Mouse (Mus musculus): ENCODE measurements at regions not wholly inside any gene's neighbourhood (a gene's known extent, or its start where the extent isn't known, plus 50 kb on each side); places are given as distances from the start of the nearest gene placed in this dataset.
"Not testable (repeated sequence)": the region's sequence is repeated elsewhere in the genome, so short reads cannot be mapped to it uniquely, and the experiment has no call there.

DNA sequence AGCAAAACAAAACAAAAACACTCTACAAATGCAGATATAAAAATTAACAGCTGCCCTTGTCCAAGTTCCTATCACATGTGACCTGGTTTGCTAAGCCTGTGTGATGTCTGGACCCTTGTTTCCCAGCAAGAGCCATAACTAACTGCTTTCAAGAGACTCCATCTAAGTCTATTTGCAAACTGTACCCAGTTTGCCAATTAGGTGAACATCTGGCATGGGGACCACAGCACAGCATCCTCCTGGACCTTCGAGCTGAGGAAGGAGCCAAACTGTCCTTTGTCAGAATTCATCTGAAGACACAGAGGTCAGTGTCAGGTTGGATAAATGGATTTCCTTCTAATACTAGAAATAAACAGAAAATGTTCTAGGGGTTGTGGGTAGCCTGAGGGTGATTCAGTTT, 924.3 kb downstream of the Poteg start:
- ATAC-seq (ENCODE audit: low TSS enrichment) = no peak

DNA sequence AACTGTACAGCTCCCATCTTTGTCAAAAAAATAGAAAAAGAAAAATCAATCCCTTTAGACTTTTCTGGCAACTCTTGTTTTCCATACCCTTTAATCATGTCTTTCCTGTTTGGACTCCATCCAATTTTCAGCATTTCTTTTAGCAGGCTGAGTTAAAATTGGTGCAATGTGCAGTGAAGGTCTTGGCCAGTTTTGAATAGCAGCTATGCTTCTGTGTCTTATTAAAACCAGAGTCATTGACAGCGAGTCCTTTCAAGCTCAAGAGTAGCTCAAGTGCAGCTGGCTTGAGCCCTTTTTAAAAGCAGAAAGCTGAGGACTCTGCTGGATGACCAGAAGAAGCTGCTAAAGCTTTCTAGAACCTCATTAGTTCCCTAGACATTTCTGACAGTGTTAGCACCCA, 952.7 kb downstream of the Poteg start:
- no peak for ATAC-seq (ENCODE audit: low TSS enrichment)

DNA sequence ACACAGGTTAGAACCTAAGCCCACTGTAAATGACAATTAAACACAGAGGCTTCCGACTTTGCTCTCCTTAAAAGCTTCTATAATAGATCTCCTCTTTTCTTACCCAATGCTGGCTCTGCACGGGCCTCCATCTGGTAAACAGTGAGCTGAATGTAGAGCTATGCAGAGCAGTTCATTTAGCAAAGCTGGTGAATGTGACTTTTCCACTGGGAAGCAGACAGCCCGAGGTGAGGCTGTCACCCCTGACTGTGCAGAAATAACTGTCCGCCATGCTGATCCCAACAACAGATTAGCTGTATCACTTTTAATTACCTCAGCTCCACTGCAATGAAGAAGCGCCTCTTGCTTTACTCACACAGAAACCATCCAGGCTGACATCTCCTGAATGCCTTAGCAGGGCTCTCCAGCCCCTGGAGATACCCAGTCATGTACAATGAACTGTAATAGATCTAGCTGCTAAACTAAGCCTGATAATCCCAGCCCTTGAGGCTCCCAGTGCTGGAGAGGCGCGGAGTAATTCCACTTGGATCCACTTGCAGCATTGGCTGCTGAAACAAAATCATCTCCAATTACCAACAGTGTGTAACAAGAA, 980.2 kb downstream of the Poteg start:
- ATAC-seq (ENCODE audit: low TSS enrichment) = peak; percentile 57; the same call in 1 of the 2 replicates

- peak; percentile 85 for ATAC-seq (ENCODE audit: low TSS enrichment)
Observed at GRCm38 (mm10) chr8:28473190-28473589, 1025.7 kb downstream of the Poteg start.

DNA sequence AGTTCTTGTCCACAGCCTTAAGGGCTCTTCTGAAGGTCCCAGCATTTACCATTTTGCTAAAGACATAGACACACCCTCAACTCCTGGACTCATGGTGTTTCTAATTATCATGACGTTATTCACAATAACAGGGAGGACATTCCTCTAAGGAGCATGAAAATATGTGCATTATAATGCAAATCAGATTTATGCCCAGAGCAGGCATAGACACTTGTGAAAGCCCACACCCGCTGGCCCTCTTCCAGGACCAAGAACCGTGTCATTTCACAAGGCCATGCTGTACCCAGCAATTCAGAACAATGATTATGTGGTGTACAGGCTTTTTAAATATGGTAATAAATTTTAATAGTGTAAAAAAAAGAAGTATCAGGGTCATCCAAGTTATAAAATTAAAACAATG, 1040.4 kb downstream of the Poteg start:
- ATAC-seq (ENCODE audit: low TSS enrichment) = no peak

- no peak for ATAC-seq (ENCODE audit: low TSS enrichment)
Observed at GRCm38 (mm10) chr8:28503488-28504319, 1056.2 kb downstream of the Poteg start.

- not testable (repeated sequence) for ATAC-seq (ENCODE audit: low TSS enrichment)
Observed at GRCm38 (mm10) chr8:28523506-28523905, 1076.0 kb downstream of the Poteg start.

DNA sequence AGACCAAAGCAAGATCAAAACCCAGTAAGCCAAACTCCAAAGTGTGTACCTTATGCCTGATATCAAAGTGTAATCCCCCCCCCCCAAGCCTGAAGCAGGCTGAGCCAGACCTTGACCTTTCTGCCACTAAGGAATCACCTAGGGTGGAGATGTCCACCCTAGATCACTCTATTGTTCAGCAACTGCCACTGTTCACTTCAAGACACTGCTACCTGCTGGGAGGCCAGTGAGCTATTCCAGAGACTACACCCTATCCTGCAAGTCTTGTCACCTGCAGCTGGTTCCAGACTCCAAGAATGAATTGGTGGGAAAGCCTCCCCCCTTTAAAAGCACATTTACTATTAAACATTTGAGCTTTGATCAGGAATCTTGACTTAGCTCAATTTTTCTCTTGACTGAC, 1099.8 kb downstream of the Poteg start:
- no peak for ATAC-seq (ENCODE audit: low TSS enrichment)

GRCm38 (mm10) chr8:28559881-28560280, 1112.4 kb downstream of the Poteg start:
- peak; percentile 91 for ATAC-seq (ENCODE audit: low TSS enrichment)

DNA sequence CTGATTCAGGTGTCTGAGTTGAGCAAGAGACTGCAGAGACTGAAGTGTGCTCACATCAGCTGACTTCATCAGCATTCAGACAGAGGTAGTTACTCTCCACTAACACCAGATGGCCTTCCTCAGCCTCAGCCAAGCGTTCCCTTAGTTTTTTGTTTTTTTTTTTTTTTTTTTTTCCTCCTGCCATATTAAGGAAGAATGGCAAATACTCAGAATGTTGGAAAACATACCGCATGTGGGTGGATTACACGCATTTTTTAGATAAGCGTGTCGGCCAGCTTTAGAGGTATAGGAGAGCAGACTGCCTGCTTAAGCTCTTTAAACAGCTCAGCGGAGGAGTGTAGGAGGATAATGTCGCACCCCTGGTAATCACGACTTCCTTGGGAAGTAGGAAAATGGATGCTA, 1131.8 kb downstream of the Poteg start:
- peak; percentile 97 for ATAC-seq (ENCODE audit: low TSS enrichment)

GRCm38 (mm10) chr8:28580821-28581220, 1133.4 kb downstream of the Poteg start:
- ATAC-seq (ENCODE audit: low TSS enrichment) = no peak

GRCm38 (mm10) chr8:28589999-28590398, 1142.5 kb downstream of the Poteg start:
- ATAC-seq (ENCODE audit: low TSS enrichment) = no peak

DNA sequence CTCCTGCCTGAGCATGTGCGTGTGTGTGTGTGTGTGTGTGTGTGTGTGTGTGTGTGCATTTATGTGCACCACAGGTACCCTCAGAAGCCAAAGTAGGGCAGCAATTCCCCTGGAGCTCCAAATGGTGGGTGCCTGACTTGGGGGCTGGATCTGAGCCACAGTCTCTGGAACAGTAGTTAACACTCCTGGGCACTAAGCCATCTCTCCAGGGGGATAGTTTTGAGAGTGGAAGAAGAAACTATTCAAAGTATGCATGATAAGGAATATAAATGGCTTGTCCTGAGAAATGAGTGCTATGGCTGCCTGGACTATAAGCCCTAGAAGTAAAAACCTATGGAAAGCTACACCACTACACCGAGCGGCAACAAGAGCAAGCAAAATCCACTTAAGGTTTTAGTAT, 1145.8 kb downstream of the Poteg start:
- no peak; the same call in 1 of the 2 replicates for ATAC-seq (ENCODE audit: low TSS enrichment)

GRCm38 (mm10) chr8:28594191-28594590, 1146.7 kb downstream of the Poteg start:
- no peak for ATAC-seq (ENCODE audit: low TSS enrichment)

DNA sequence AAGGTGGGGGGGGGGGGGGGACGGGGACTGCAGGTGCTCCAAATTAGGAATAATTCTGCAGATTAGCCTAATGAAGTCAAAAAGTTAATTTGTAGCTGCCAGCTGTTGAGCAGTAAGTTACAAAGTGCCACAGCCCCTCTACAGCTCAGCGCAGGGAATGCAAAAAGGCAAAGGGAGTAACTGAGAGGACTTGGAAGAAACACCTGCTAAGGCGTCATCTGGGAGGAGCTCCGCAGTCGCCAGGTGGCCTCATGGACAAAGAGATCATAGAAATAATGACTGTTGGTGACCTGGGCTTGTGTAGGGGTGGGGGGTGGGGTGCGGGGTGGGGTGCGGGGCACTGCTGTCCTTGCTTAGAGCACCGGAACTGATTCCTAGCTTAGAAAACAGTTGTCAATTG, 1147.1 kb downstream of the Poteg start:
- no peak for ATAC-seq (ENCODE audit: low TSS enrichment)

GRCm38 (mm10) chr8:28595880-28596279, 1148.4 kb downstream of the Poteg start:
- ATAC-seq (ENCODE audit: low TSS enrichment) = no peak
